12 mouse cellular contexts compared by ENCODE assay signal in the genomic region with DNA sequence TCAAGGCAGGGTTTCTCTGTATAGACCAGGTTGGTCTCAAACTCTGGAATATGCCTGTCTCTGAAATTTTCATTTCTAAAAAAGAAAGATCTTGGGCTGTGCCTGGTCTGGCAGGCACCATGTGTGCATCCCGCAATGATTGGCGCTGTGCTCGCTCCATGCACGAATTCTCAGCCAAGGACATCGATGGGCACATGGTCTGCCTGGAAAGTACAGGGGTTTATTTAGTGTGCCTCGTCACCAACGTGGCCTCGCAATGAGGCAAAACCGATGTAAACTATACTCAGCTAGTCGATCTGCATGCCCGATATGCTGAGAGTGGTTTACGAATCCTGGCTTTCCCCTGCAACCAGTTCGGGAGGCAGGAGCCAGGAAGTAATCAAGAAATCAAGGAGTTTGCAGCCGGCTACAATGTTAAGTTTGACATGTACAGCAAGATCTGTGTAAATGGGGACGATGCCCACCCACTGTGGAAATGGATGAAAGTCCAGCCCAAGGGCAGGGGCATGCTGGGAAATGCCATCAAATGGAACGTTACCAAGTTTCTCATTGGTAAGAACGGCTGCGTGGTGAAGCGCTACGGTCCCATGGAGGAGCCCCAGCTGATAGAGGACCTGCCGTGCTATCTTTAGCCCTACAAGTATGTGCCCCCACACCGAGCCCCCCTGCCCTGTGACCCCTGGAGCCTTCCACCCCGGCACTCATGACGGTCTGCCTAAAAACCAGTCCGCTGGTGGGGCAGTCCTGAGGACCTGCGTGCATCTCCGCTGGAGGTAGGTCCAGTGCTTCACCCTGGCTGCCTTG. TPM values are rescaled to one million over a fixed set of nuclear protein-coding genes. Genes with fewer than 3 reads are reported as not detected.
A peak's percentile ranks its signal among the peaks of the same experiment; 100 is the strongest.
DNase-seq lines count a peak whose midpoint lies in the region; ATAC-seq and TF ChIP-seq lines count a peak whose summit lies in the region.
"Had no signal": no experiment of that assay in that cellular context is flagged by ENCODE, and none has a peak within 500 bp of the region (broad histone marks: within the 10 kb centered on the region; RNA-seq: fewer than 3 reads in every experiment).

No protein-coding gene starts in this region.

- no peaks in the 10 kb centered on the region for H3K27me3 ChIP-seq in hindbrain, embryonic 14.5 days (ENCODE audit: control insufficient read depth, insufficient read depth, low read length)
- H3K27me3 ChIP-seq: midbrain, embryonic 12.5 days; neural tube, embryonic 12.5 days had no signal

- peak overlapping the region; percentile 46; the same call in 1 of the 2 replicates for H3K27ac ChIP-seq in layer of hippocampus, adult 2 months
- H3K27ac ChIP-seq in hindbrain, embryonic 14.5 days = no peak overlapping the region
- H3K27ac ChIP-seq: midbrain, embryonic 12.5 days; neural tube, embryonic 12.5 days had no signal

- DNase-seq in heart, adult 11 months = peak; percentile 91
- no peak for DNase-seq in heart, postnatal 25 days (ENCODE audit: low spot score)
- DNase-seq in cerebellum, adult 18-20 months = peak; percentile 46 to 57
- peak; percentile 22 to 29 for DNase-seq in heart, adult 9 months (ENCODE audit: low spot score in 2 of 2)
- peak in 1 of 2 experiments; percentile 35 for DNase-seq in layer of hippocampus, adult 2 months (ENCODE audit: low spot score in 2 of 2)
- no peak for DNase-seq in hindbrain, embryonic 14.5 days (ENCODE audit: low spot score)
- DNase-seq in embryo, embryonic 10.5 days (ENCODE audit: low spot score) = no peak
- DNase-seq: liver, postnatal 0 days; right cerebral cortex, postnatal 14 days had no signal

- peaks cover 13% of the 10 kb centered on the region for H3K4me1 ChIP-seq in hindbrain, embryonic 14.5 days (replicated peaks; ENCODE audit: control insufficient read depth, insufficient read depth, low read length)

- H3K36me3 ChIP-seq in hindbrain, embryonic 14.5 days (replicated peaks; ENCODE audit: control insufficient read depth, insufficient read depth) = peaks cover 46% of the 10 kb centered on the region

- intact Hi-C loops in heart, postnatal 25 days (cut with DNase I) = no loop called here

- no peak overlapping the region for H3K4me2 ChIP-seq in hindbrain, embryonic 14.5 days (replicated peaks)
- H3K4me2 ChIP-seq: midbrain, embryonic 12.5 days; neural tube, embryonic 12.5 days had no signal

- H3K9me3 ChIP-seq in hindbrain, embryonic 14.5 days (ENCODE audit: control insufficient read depth, low read length) = no peaks in the 10 kb centered on the region
- H3K9me3 ChIP-seq: midbrain, embryonic 12.5 days; neural tube, embryonic 12.5 days had no signal

- WGBS in hindbrain, embryonic 14.5 days = 82% methylated on average over 27 of the region's 27 CpGs

- H3K4me3 ChIP-seq in layer of hippocampus, adult 2 months = peak overlapping the region; percentile 8
- H3K4me3 ChIP-seq in hindbrain, embryonic 14.5 days (replicated peaks; ENCODE audit: low read length) = no peak overlapping the region
- H3K4me3 ChIP-seq: midbrain, embryonic 12.5 days; neural tube, embryonic 12.5 days had no signal

- no peak overlapping the region for H3K9ac ChIP-seq in hindbrain, embryonic 14.5 days
- H3K9ac ChIP-seq: liver, postnatal 0 days; midbrain, embryonic 12.5 days; neural tube, embryonic 12.5 days had no signal

- no peak for ATAC-seq in inflammation-experienced regulatory T-cells, adult 6 months
- ATAC-seq in hindbrain, embryonic 14.5 days (ENCODE audit: low FRiP score) = no peak
- ATAC-seq: liver, postnatal 0 days had no signal

- TF ChIP-seq CTCF in layer of hippocampus, adult 2 months (conservative IDR thresholded peaks at IDR 0.05) = no peak

RNA-seq across cellular contexts. Expression of a gene that starts 8.0 kb away (rescaled TPM):
- 10 to 100 TPM; 21.0 to 22.3 TPM for total RNA-seq in heart, postnatal 25 days (2021)
- 10 to 100 TPM; 62.8 to 67.1 TPM for total RNA-seq in layer of hippocampus, adult 2 months (2021)
- 10 to 100 TPM; 30.8 to 34.3 (median 33.4) TPM for polyA plus RNA-seq in inflammation-experienced regulatory T-cells, adult 6 months (2017; shearing (Covaris generic))
- polyA plus RNA-seq in hindbrain, embryonic 14.5 days (2014; fragmentation: Nextera tagmentation; extraction: Ambion mirVana) = 62.7 and 75.2 TPM in 2 replicates

Comparison
In these comparisons a context has a peak if more than half of its experiments do, and no peak if none do; other contexts are left out.
1. DNase-seq: peak in heart, adult 11 months (single experiment), cerebellum, adult 18-20 months (2 of 2) and heart, adult 9 months (2 of 2); none in heart, postnatal 25 days (single experiment), hindbrain, embryonic 14.5 days (single experiment) and embryo, embryonic 10.5 days (single experiment).